Mouse (Mus musculus): ENCODE results near the gene Trim43c. TPM values are rescaled to one million over a fixed set of nuclear protein-coding genes. Genes with fewer than 3 reads are reported as not detected.
"Not testable (repeated sequence)": the region's sequence is repeated elsewhere in the genome, so short reads cannot be mapped to it uniquely, and the experiment has no call there.

Gene Trim43c
- total RNA-seq (2014; rRNA removed) (not detected in 2 replicates), polyA plus RNA-seq (2015; fragmentation: Nextera tagmentation; extraction: Ambion mirVana) (not detected in 2 replicates)

DNA sequence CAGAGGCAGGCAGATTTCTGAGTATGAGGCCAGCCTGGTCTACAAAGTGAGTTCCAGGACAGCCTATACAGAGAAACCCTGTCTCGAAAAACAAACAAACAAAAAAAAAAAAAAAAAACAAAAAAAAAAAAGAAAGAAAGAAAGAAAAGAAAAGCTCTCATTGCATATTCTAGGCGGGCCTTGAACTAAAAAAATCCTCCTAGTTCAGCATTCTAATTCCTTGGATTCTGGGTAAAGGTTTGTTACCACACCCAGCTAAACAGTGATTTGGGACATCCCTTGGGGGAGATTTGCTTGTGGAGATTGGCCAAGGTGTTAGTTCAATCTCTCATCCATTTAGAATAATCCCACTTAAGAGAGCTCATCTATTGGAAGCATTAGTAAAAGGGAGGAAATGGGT lies at the start of gene Trim43c:
Trim43c (plus strand) TSS at position 301 of the 400 bp plus-strand sequence.
- not testable (repeated sequence) for ATAC-seq; DNase-seq (ENCODE audit: low spot score); H3K27me3 ChIP-seq (ENCODE audit: insufficient read depth, low read length); H3K27ac ChIP-seq; H3K36me3 ChIP-seq (ENCODE audit: insufficient read depth, low read length); H3K4me1 ChIP-seq (ENCODE audit: insufficient read depth, low read length); H3K9me3 ChIP-seq (ENCODE audit: low read length); H3K9ac ChIP-seq (replicated peaks; ENCODE audit: low read length); H3K4me3 ChIP-seq (ENCODE audit: low read length); H3K4me2 ChIP-seq (ENCODE audit: low read depth, low read length)
- 89% methylated on average over 2 of the region's 2 CpGs for WGBS

DNA sequence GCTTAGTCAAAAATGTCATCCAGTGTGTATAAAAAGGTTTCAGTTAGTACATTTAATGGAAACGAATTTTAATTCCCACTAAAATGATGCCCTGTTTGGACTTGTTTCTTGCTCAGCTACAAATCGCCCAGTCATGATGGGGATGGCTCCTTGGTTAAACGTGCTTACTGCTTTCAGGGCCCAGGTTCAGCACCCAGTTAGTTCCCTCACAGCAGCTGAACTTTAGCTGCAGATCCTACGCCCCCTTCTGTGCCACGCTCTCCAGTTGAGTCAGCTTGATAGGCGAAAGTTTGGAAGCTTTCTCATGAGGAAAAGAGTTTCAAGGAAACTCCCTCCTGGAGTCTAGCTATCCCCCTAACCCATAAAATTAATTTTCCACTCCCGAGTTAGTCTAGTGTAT lies 14.1 kb downstream of the Trim43c start:
- not testable (repeated sequence) for H3K4me2 ChIP-seq (ENCODE audit: low read depth, low read length); H3K27me3 ChIP-seq (ENCODE audit: insufficient read depth, low read length); H3K4me3 ChIP-seq (ENCODE audit: low read length); H3K27ac ChIP-seq; H3K36me3 ChIP-seq (ENCODE audit: insufficient read depth, low read length); DNase-seq (ENCODE audit: low spot score); H3K9ac ChIP-seq (replicated peaks; ENCODE audit: low read length); H3K4me1 ChIP-seq (ENCODE audit: insufficient read depth, low read length); ATAC-seq; H3K9me3 ChIP-seq (ENCODE audit: low read length)
- 80% methylated on average over 7 of the region's 7 CpGs for WGBS

DNA sequence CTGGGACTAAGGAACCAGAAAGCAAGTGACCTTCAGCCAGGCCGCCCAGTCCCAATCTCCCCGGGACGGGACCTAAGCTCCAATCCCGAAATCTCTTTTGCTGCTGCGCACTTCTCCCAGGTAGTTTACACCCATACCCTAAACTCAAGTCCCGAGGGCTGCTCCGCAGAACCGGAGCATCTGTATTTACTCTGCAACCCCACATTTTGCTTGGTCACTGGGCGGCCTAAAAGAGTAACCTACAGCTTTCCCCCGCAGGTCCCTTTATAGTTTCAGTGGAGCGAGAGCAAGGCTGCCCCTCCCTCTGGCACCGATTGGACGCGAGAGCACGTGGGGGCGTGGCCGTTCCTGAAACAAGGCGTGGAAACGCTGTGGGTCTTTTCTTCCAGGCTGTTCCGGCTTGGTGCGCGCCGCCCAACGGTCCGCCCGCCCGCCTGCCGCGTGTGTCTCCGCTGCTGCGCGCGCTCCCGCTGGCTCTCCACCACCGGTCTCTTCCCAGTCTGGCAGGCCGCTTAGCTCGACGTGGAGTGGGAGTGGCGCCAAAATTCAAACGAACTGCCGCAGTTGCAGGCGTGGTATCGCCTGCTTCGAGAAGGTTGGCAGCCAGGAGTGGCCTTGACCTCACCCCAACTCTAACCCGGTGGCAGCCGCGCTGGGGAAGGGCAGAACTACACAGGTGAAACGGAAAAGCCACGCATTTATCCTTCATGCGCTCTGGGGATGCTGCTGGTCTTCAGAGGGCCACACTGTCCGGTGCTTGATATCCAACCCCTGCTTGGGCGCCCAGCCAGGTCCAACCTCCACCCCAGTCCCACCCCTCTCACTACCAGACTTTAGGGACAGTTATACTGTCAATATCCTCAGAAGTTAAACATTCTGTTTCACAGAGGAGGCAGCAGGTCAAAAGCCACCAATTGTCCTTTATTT lies 19.9 kb downstream of the Trim43c start:
- WGBS = 1% methylated on average over 49 of the region's 52 CpGs
- peak overlapping the region; percentile 55 for H3K4me2 ChIP-seq (ENCODE audit: low read depth, low read length)
- ATAC-seq = peak; percentile 99

More for the DNA sequence above, 19.9 kb downstream of the Trim43c start:
- peak overlapping the region; percentile 40 for H3K4me3 ChIP-seq (ENCODE audit: low read length)
- H3K27ac ChIP-seq; H3K36me3 ChIP-seq (ENCODE audit: insufficient read depth, low read length); H3K9me3 ChIP-seq (ENCODE audit: low read length); H3K9ac ChIP-seq (replicated peaks; ENCODE audit: low read length); H3K27me3 ChIP-seq (ENCODE audit: insufficient read depth, low read length); H3K4me1 ChIP-seq (ENCODE audit: insufficient read depth, low read length): not testable (repeated sequence)
- peak; percentile 90 for DNase-seq (ENCODE audit: low spot score)

Other genes starting within 250 kb of the Trim43c start
- 9.2 and 21.7 TPM in 2 replicates for gene Mthfsl, start 118.9 kb upstream of the Trim43c start, total RNA-seq (2014; rRNA removed)
- gene Mthfsl, start 118.9 kb upstream of the Trim43c start, polyA plus RNA-seq (2015; fragmentation: Nextera tagmentation; extraction: Ambion mirVana) = 52.2 and 57.8 TPM in 2 replicates
- not detected in 2 replicates for gene Bcl2a1d, start 107.2 kb upstream of the Trim43c start, total RNA-seq (2014; rRNA removed)
- 0.23 and 0.30 TPM in 2 replicates for gene Bcl2a1d, start 107.2 kb upstream of the Trim43c start, polyA plus RNA-seq (2015; fragmentation: Nextera tagmentation; extraction: Ambion mirVana)
- not detected in 2 replicates for gene Bcl2a1a, start 117.7 kb downstream of the Trim43c start, total RNA-seq (2014; rRNA removed)
- not detected in 2 replicates for gene Bcl2a1a, start 117.7 kb downstream of the Trim43c start, polyA plus RNA-seq (2015; fragmentation: Nextera tagmentation; extraction: Ambion mirVana)